Mouse (Mus musculus): ENCODE measurements around the gene Hyal2. TPM values are rescaled to one million over a fixed set of nuclear protein-coding genes. Genes with fewer than 3 reads are reported as not detected.
A peak's percentile ranks its signal among the peaks of the same experiment; 100 is the strongest.

Gene Hyal2
- total and polyA plus RNA-seq, 3 experiments = 40.2 to 43.6 (median 40.8) TPM

DNA sequence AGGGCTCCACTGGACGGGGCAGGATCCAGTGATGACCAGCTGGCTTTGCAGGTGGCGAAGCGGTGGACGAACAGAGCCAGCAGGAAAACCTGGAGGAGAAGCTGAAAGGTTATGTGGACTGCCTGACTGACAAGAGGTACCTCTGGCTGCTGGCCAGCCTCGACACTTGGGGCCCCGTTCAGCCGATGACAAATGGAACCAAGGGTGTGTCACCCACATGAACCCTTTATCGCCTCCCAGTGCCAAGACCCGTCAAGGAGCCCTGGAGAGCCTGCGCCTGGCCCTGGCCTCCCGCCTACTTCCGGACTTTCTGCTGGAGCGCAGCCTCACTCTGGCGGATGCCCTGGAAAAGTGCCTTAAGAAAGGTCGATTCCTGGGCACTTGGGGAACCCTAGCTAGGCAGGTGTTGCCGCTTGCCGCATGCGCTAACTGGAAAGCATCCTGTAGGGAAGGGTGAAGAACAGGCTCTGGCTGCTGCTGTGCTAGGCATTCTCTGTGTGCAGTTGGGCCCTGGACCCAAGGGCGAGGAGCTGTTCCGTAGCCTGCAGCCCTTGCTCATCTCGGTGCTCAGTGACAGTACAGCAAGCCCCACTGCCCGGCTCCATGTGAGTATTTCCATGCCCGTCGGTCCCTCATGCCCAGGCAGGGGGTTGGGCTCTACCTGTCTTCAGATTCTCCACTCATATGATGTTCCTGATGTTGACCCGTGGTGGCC lies 22.5 kb downstream of the Hyal2 start:
- H3K36me3 ChIP-seq (ENCODE audit: control insufficient read depth, insufficient read depth, low read length) = no peaks in the 10 kb centered on the region
- DNase-seq = peak in 1 of 2 experiments; percentile 72
- H3K4me1 ChIP-seq (ENCODE audit: control insufficient read depth, insufficient read depth, low read length) = peaks cover 2% of the 10 kb centered on the region; the same call in 1 of the 2 replicates
- 64% methylated on average over 25 of the region's 25 CpGs for WGBS
- H3K4me3 ChIP-seq = no peak overlapping the region
- H3K9ac ChIP-seq (ENCODE audit: low read depth, low read length) = no peak overlapping the region
- peak overlapping the region; percentile 48; the same call in 1 of the 2 replicates for H3K27ac ChIP-seq
- intact Hi-C loops (cut with DNase I) = no loop called here
- H3K27me3 ChIP-seq (ENCODE audit: control insufficient read depth, insufficient read depth, low read length) = no peaks in the 10 kb centered on the region
- no peaks in the 10 kb centered on the region for H3K79me2 ChIP-seq (replicated peaks; ENCODE audit: control insufficient read depth, insufficient read depth, low read length)
- TF ChIP-seq POLR2A (IDR thresholded peaks at IDR 0.05; ENCODE audit: insufficient read depth, low read depth, low read length) = no peak
- no peak for TF ChIP-seq EP300 (IDR thresholded peaks at IDR 0.05; ENCODE audit: insufficient read depth, low read depth, low read length)
- no peak for TF ChIP-seq CTCF (IDR thresholded peaks at IDR 0.05)

GRCm38 (mm10) chr9:107590773-107591060 lies 23.0 kb downstream of the Hyal2 start:
- TF ChIP-seq POLR2A (IDR thresholded peaks at IDR 0.05; ENCODE audit: insufficient read depth, low read depth, low read length) (no peak), EP300 (IDR thresholded peaks at IDR 0.05; ENCODE audit: insufficient read depth, low read depth, low read length) (no peak), CTCF (IDR thresholded peaks at IDR 0.05) (no peak)
- DNase-seq = no peak
- Histone ChIP-seq H3K27me3 (ENCODE audit: control insufficient read depth, insufficient read depth, low read length) (no peaks in the 10 kb centered on the region), H3K27ac (no peak overlapping the region; the same call in 1 of the 2 replicates), H3K36me3 (ENCODE audit: control insufficient read depth, insufficient read depth, low read length) (no peaks in the 10 kb centered on the region), H3K79me2 (replicated peaks; ENCODE audit: control insufficient read depth, insufficient read depth, low read length) (no peaks in the 10 kb centered on the region), H3K4me3 (no peak overlapping the region), H3K4me1 (ENCODE audit: control insufficient read depth, insufficient read depth, low read length) (peaks cover 2% of the 10 kb centered on the region; the same call in 1 of the 2 replicates), H3K9ac (ENCODE audit: low read depth, low read length) (no peak overlapping the region)
- intact Hi-C loops (cut with DNase I) = no loop called here
- WGBS = 78% methylated on average over 6 of the region's 6 CpGs

- peak; percentile 57 to 77 for DNase-seq
- Histone ChIP-seq H3K4me1 (ENCODE audit: control insufficient read depth, insufficient read depth, low read length) (peaks cover 9% of the 10 kb centered on the region), H3K36me3 (ENCODE audit: control insufficient read depth, insufficient read depth, low read length) (no peaks in the 10 kb centered on the region), H3K4me3 (no peak overlapping the region), H3K27me3 (ENCODE audit: control insufficient read depth, insufficient read depth, low read length) (no peaks in the 10 kb centered on the region), H3K9ac (ENCODE audit: low read depth, low read length) (no peak overlapping the region), H3K27ac (peak overlapping the region; percentile 74), H3K79me2 (replicated peaks; ENCODE audit: control insufficient read depth, insufficient read depth, low read length) (no peaks in the 10 kb centered on the region)
- WGBS = 61% methylated on average over 11 of the region's 11 CpGs
- no peak for TF ChIP-seq CTCF (IDR thresholded peaks at IDR 0.05)
- 0 out of 2 replicates have a peak, but pooled peaks have one; percentile 7 for TF ChIP-seq POLR2A (IDR thresholded peaks at IDR 0.05; ENCODE audit: insufficient read depth, low read depth, low read length)
- intact Hi-C loops (cut with DNase I) = no loop called here
These were observed 25.6 kb downstream of the Hyal2 start for GRCm38 (mm10) chr9:107593101-107593976.

GRCm38 (mm10) chr9:107594281-107595062 lies 26.7 kb downstream of the Hyal2 start:
- Histone ChIP-seq H3K27me3 (ENCODE audit: control insufficient read depth, insufficient read depth, low read length) (no peaks in the 10 kb centered on the region), H3K36me3 (ENCODE audit: control insufficient read depth, insufficient read depth, low read length) (no peaks in the 10 kb centered on the region), H3K9ac (ENCODE audit: low read depth, low read length) (no peak overlapping the region), H3K79me2 (replicated peaks; ENCODE audit: control insufficient read depth, insufficient read depth, low read length) (no peaks in the 10 kb centered on the region), H3K4me1 (ENCODE audit: control insufficient read depth, insufficient read depth, low read length) (peaks cover 9% of the 10 kb centered on the region), H3K4me3 (no peak overlapping the region), H3K27ac (peak overlapping the region; percentile 74; the same call in 1 of the 2 replicates)
- intact Hi-C loops (cut with DNase I) = no loop called here
- 62% methylated on average over 8 of the region's 8 CpGs for WGBS
- TF ChIP-seq CTCF (IDR thresholded peaks at IDR 0.05) = no peak
- no peak for TF ChIP-seq EP300 (IDR thresholded peaks at IDR 0.05; ENCODE audit: insufficient read depth, low read depth, low read length)
- TF ChIP-seq POLR2A (IDR thresholded peaks at IDR 0.05; ENCODE audit: insufficient read depth, low read depth, low read length) = no peak
- no peak for DNase-seq

- H3K4me1 ChIP-seq (ENCODE audit: control insufficient read depth, insufficient read depth, low read length) = peaks cover 9% of the 10 kb centered on the region
- H3K79me2 ChIP-seq (replicated peaks; ENCODE audit: control insufficient read depth, insufficient read depth, low read length) = no peaks in the 10 kb centered on the region
- DNase-seq = peak; percentile 82
- H3K4me3 ChIP-seq = peak overlapping the region; percentile 50
- 45% methylated on average over 11 of the region's 11 CpGs for WGBS
- peak overlapping the region; percentile 76 for H3K9ac ChIP-seq (ENCODE audit: low read depth, low read length)
- intact Hi-C loops (cut with DNase I) = no loop called here
- no peaks in the 10 kb centered on the region for H3K36me3 ChIP-seq (ENCODE audit: control insufficient read depth, insufficient read depth, low read length)
- peak overlapping the region; percentile 98 for H3K27ac ChIP-seq
- TF ChIP-seq POLR2A (IDR thresholded peaks at IDR 0.05; ENCODE audit: insufficient read depth, low read depth, low read length) (peak; percentile 72), CTCF (IDR thresholded peaks at IDR 0.05) (no peak), EP300 (IDR thresholded peaks at IDR 0.05; ENCODE audit: insufficient read depth, low read depth, low read length) (0 out of 2 replicates have a peak, but pooled peaks have one; percentile 34)
- no peaks in the 10 kb centered on the region for H3K27me3 ChIP-seq (ENCODE audit: control insufficient read depth, insufficient read depth, low read length)
These were observed 29.1 kb downstream of the Hyal2 start for GRCm38 (mm10) chr9:107596619-107597569.
